Mouse (Mus musculus) testis, adult 2 months (tissue): ENCODE results near the gene Aqp9. TPM values are rescaled to one million over a fixed set of nuclear protein-coding genes. Genes with fewer than 3 reads are reported as not detected.

ENCODE experiments used
- H3K27ac ChIP-seq: fragments of 200-500 bp; 2 replicates; pipeline ENCODE4 v1.5.1; 2012; ENCODE audit warnings: low read depth, low read length; ENCODE audit not compliant: control insufficient read depth, insufficient read depth
- H3K27me3 ChIP-seq: fragments of 200-500 bp; 2 replicates; pipeline ENCODE4 v1.6.1; 2012; ENCODE audit warnings: mild to moderate bottlenecking, low read length, moderate library complexity; ENCODE audit not compliant: control insufficient read depth, insufficient read depth
- H3K36me3 ChIP-seq: fragments of 200-500 bp; 2 replicates; pipeline ENCODE4 v1.6.1; 2012; ENCODE audit warnings: mild to moderate bottlenecking, low read length; ENCODE audit not compliant: control insufficient read depth, insufficient read depth
- H3K4me1 ChIP-seq: fragments of 200-500 bp; 2 replicates; pipeline ENCODE4 v1.6.1; 2012; ENCODE audit warnings: low read length; ENCODE audit not compliant: control insufficient read depth, insufficient read depth
- H3K4me3 ChIP-seq: fragments of 200-500 bp; 2 replicates; pipeline ENCODE4 v1.5.1; 2012; ENCODE audit warnings: low read depth, mild to moderate bottlenecking, low read length, moderate library complexity, mixed read lengths; ENCODE audit not compliant: control insufficient read depth
- CTCF ChIP-seq: fragments of 200-500 bp; IDR thresholded peaks from 2 replicates; pipeline ENCODE4 v1.5.1; 2012; ENCODE audit warnings: low read depth, mild to moderate bottlenecking, inconsistent platforms, low read length, moderate library complexity; ENCODE audit not compliant: control insufficient read depth, insufficient read depth, insufficient replicate concordance
- POLR2A ChIP-seq: fragments of 200-500 bp; IDR thresholded peaks from 2 replicates; pipeline ENCODE4 v1.6.1; 2012; ENCODE audit warnings: low read depth, mild to moderate bottlenecking, inconsistent platforms, low read length, moderate library complexity; ENCODE audit not compliant: control insufficient read depth
- polyA plus RNA-seq: library from polyadenylated mRNA; depleted of rRNA; stranded (reverse); fragments of >200 nt; gene quantifications from 2 replicates; pipeline ENCODE4 v1.2.3, GENCODE M21; 2012

Aqp9 gene
- polyA plus RNA-seq, 1 experiment: 35.1 TPM

- Histone ChIP-seq H3K4me1 (no peaks in the 10 kb centered on the region), H3K27ac (no peak overlapping the region), H3K4me3 (no peak overlapping the region), H3K36me3 (no peaks in the 10 kb centered on the region), H3K27me3 (no peaks in the 10 kb centered on the region)
- TF ChIP-seq CTCF (no peak), POLR2A (no peak)
Observed at GRCm38 (mm10) chr9:71160849-71161711, 7.4 kb downstream of the Aqp9 start.

- Histone ChIP-seq H3K36me3 (no peaks in the 10 kb centered on the region), H3K4me3 (no peak overlapping the region), H3K27me3 (no peaks in the 10 kb centered on the region), H3K4me1 (no peaks in the 10 kb centered on the region), H3K27ac (no peak overlapping the region)
- TF ChIP-seq POLR2A (no peak), CTCF (no peak)
Observed at GRCm38 (mm10) chr9:71159686-71160085, 8.8 kb downstream of the Aqp9 start.

GRCm38 (mm10) chr9:71159060-71159626 lies 9.3 kb downstream of the Aqp9 start:
- Histone ChIP-seq H3K27ac (no peak overlapping the region), H3K36me3 (no peaks in the 10 kb centered on the region), H3K4me1 (no peaks in the 10 kb centered on the region), H3K4me3 (no peak overlapping the region), H3K27me3 (no peaks in the 10 kb centered on the region)
- TF ChIP-seq CTCF: no peak
- TF ChIP-seq POLR2A: no peak

GRCm38 (mm10) chr9:71157921-71158646 lies 10.4 kb downstream of the Aqp9 start:
- H3K36me3 ChIP-seq: no peaks in the 10 kb centered on the region
- H3K27ac ChIP-seq: no peak overlapping the region
- H3K27me3 ChIP-seq: no peaks in the 10 kb centered on the region
- H3K4me3 ChIP-seq: no peak overlapping the region
- TF ChIP-seq POLR2A: no peak
- no peak for TF ChIP-seq CTCF
- no peaks in the 10 kb centered on the region for H3K4me1 ChIP-seq

GRCm38 (mm10) chr9:71156447-71157035 lies 11.9 kb downstream of the Aqp9 start:
- no peaks in the 10 kb centered on the region for H3K36me3 ChIP-seq
- no peak overlapping the region for H3K27ac ChIP-seq
- H3K4me3 ChIP-seq: no peak overlapping the region
- H3K27me3 ChIP-seq: no peaks in the 10 kb centered on the region
- no peaks in the 10 kb centered on the region for H3K4me1 ChIP-seq
- no peak for TF ChIP-seq POLR2A
- no peak for TF ChIP-seq CTCF

GRCm38 (mm10) chr9:71155399-71156005 lies 13.0 kb downstream of the Aqp9 start:
- TF ChIP-seq CTCF (no peak), POLR2A (no peak)
- no peaks in the 10 kb centered on the region for H3K4me1 ChIP-seq
- H3K27me3 ChIP-seq: no peaks in the 10 kb centered on the region
- no peak overlapping the region for H3K27ac ChIP-seq
- H3K36me3 ChIP-seq: no peaks in the 10 kb centered on the region
- H3K4me3 ChIP-seq: no peak overlapping the region
